Mouse (Mus musculus) cerebellum, adult (tissue): ENCODE data around the gene Phf19.

Experiments
- ATAC-seq: cut with Nextera tagmentation; 2 replicates; pipeline ENCODE4 v1.9.2; 2017; ENCODE audit warnings: mild to moderate bottlenecking, moderate library complexity, mixed read lengths; ENCODE audit not compliant: insufficient number of reproducible peaks, low FRiP score, low TSS enrichment

Gene Phf19

GRCm38 (mm10) chr2:34941061-34941675 is 27.3 kb upstream of the Phf19 start:
- no peak for ATAC-seq

- ATAC-seq, result no peak
These were observed 26.4 kb upstream of the Phf19 start for GRCm38 (mm10) chr2:34940246-34940645.

- no peak for ATAC-seq
These were observed 24.7 kb upstream of the Phf19 start for GRCm38 (mm10) chr2:34938269-34939208.

- ATAC-seq, result no peak
These were observed 23.6 kb upstream of the Phf19 start for GRCm38 (mm10) chr2:34937460-34937859.

GRCm38 (mm10) chr2:34927320-34927719 is 13.5 kb upstream of the Phf19 start:
- no peak for ATAC-seq

GRCm38 (mm10) chr2:34922729-34923128 is 8.9 kb upstream of the Phf19 start:
- ATAC-seq, result no peak

- ATAC-seq, result no peak
These were observed 6.3 kb upstream of the Phf19 start for GRCm38 (mm10) chr2:34920144-34920543.

- ATAC-seq, result no peak
These were observed 1.3 kb upstream of the Phf19 start for GRCm38 (mm10) chr2:34915103-34915502.

GRCm38 (mm10) chr2:34914823-34915082 is 927 bp upstream of the Phf19 start:
- ATAC-seq, result no peak

- ATAC-seq, result no peak
These were observed 420 bp upstream of the Phf19 start for GRCm38 (mm10) chr2:34914069-34914822.

- ATAC-seq, result no peak
These were observed 1.2 kb downstream of the Phf19 start for GRCm38 (mm10) chr2:34912613-34913012.

GRCm38 (mm10) chr2:34911871-34912270 is 2.0 kb downstream of the Phf19 start:
- no peak for ATAC-seq

GRCm38 (mm10) chr2:34909719-34910118 is 4.1 kb downstream of the Phf19 start:
- no peak for ATAC-seq

- ATAC-seq, result no peak
These were observed 6.8 kb downstream of the Phf19 start for GRCm38 (mm10) chr2:34906861-34907604.

- no peak for ATAC-seq
These were observed 7.4 kb downstream of the Phf19 start for GRCm38 (mm10) chr2:34906426-34906825.

- peak; percentile 94 for ATAC-seq
These were observed 8.8 kb downstream of the Phf19 start for GRCm38 (mm10) chr2:34904849-34905542.

GRCm38 (mm10) chr2:34903652-34904405 is 10.0 kb downstream of the Phf19 start:
- no peak for ATAC-seq

- ATAC-seq, result no peak
These were observed 10.6 kb downstream of the Phf19 start for GRCm38 (mm10) chr2:34903191-34903590.

GRCm38 (mm10) chr2:34902731-34903130 is 11.1 kb downstream of the Phf19 start:
- ATAC-seq, result no peak
